Mouse (Mus musculus) intestine, embryonic 14.5 days (tissue): ENCODE measurements around the gene Sectm1a. TPM values are rescaled to one million over a fixed set of nuclear protein-coding genes. Genes with fewer than 3 reads are reported as not detected.

Experiments used
- ATAC-seq: fragments of 200-750 bp; cut with Nextera tagmentation; replicated peaks from 2 replicates; pipeline ENCODE4 v1.8.0; 2017; ENCODE audit warnings: low read depth, moderate number of reproducible peaks, moderate TSS enrichment, moderate library complexity; ENCODE audit not compliant: low FRiP score, low TSS enrichment
- DNase-seq: peaks from one replicate; pipeline ENCODE4 v3.0.0-alpha.2; 2018; ENCODE audit warnings: low spot score
- H3K27ac ChIP-seq: fragments of 300-500 bp; sonication (generic); 2 replicates; pipeline ENCODE4 v1.5.1; 2014; ENCODE audit warnings: low read depth, mild to moderate bottlenecking, control low read depth
- H3K27me3 ChIP-seq: fragments of 300-500 bp; sonication (generic); replicated peaks from 2 replicates; pipeline ENCODE4 v1.6.1; 2014; ENCODE audit warnings: low read length, control low read depth; ENCODE audit not compliant: control insufficient read depth, insufficient read depth
- H3K36me3 ChIP-seq: fragments of 300-500 bp; sonication (generic); 2 replicates; pipeline ENCODE4 v1.6.1; 2014; ENCODE audit warnings: low read length, control low read depth; ENCODE audit not compliant: control insufficient read depth, insufficient read depth
- H3K4me1 ChIP-seq: fragments of 300-500 bp; sonication (generic); replicated peaks from 2 replicates; pipeline ENCODE4 v1.6.1; 2014; ENCODE audit warnings: low read length, control low read depth, mixed read lengths; ENCODE audit not compliant: control insufficient read depth, insufficient read depth
- H3K4me2 ChIP-seq: fragments of 300-500 bp; sonication (generic); 2 replicates; pipeline ENCODE4 v1.6.1; 2014; ENCODE audit warnings: low read length
- H3K4me3 ChIP-seq: fragments of 300-500 bp; sonication (generic); 2 replicates; pipeline ENCODE4 v1.5.1; 2014; ENCODE audit warnings: low read depth, low read length, control low read depth, mixed read lengths
- H3K9ac ChIP-seq: fragments of 300-500 bp; sonication (generic); 2 replicates; pipeline ENCODE4 v1.6.1; 2014; ENCODE audit warnings: mild to moderate bottlenecking, low read length
- H3K9me3 ChIP-seq: fragments of 300-500 bp; sonication (generic); 2 replicates; pipeline ENCODE4 v1.6.1; 2016; ENCODE audit warnings: low read length, control low read depth; ENCODE audit not compliant: control insufficient read depth
- WGBS: fragments of 180-500 bp; shearing (Covaris S2); extraction: QIAGEN DNeasy Blood & Tissue Kit; methylation state at CpG from one replicate; pipeline ENCODE4 v1.1.7; 2014; 5-methylcytosine and 5-hydroxymethylcytosine counted together
- polyA plus RNA-seq: library from polyadenylated mRNA; unstranded; fragments of >200 nt; fragmentation: Nextera tagmentation; extraction: Ambion mirVana; gene quantifications from 2 replicates; pipeline ENCODE4 v1.2.1, GENCODE M21; 2014

The Sectm1a gene
- polyA plus RNA-seq, 1 experiment from 2014 or later: 1.8 TPM

- 71% methylated on average over 4 of the region's 4 CpGs for WGBS
Observed at GRCm38 (mm10) chr11:121101124-121101805, 20.2 kb upstream of the Sectm1a start.

DNA sequence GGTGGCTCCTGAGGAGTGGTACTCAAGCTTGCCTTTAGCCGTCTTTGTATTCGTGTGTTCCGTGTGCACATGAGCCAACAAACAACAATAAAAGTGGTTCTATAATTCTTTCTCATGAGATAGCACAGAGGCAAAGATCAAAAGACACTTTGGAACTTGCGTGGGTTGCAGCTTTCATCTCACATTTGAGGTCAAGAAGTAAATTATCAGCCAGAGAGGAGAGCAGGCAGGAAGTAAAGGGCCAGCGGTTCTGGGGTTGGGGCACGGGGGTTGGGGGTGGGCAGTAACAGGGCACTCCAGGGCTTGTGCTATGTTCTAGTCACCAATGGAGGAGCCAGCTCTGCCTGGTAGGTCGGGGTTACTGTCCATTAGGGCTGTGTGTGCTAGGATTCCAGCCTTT, 19.7 kb upstream of the Sectm1a start:
- no peaks in the 10 kb centered on the region for H3K4me1 ChIP-seq
- H3K27ac ChIP-seq: no peak overlapping the region
- DNase-seq (no peak), ATAC-seq (0 out of 2 replicates have a peak, but pooled peaks have one; percentile 19)
- 40% methylated on average over 7 of the region's 7 CpGs for WGBS
- no peak overlapping the region for H3K4me3 ChIP-seq
- H3K27me3 ChIP-seq: no peaks in the 10 kb centered on the region
- 0 out of 2 replicates have a peak, but pooled peaks cover 3% of the 10 kb centered on the region for H3K9me3 ChIP-seq
- H3K4me2 ChIP-seq: no peak overlapping the region
- H3K36me3 ChIP-seq: no peaks in the 10 kb centered on the region
- no peak overlapping the region for H3K9ac ChIP-seq

More at GRCm38 (mm10) chr11:121101124-121101805, 20.2 kb upstream of the Sectm1a start:
- H3K4me2 ChIP-seq: no peak overlapping the region
- H3K36me3 ChIP-seq: no peaks in the 10 kb centered on the region
- ATAC-seq: 0 out of 2 replicates have a peak, but pooled peaks have one; percentile 23
- H3K4me3 ChIP-seq: no peak overlapping the region
- no peak overlapping the region for H3K27ac ChIP-seq
- H3K9me3 ChIP-seq: 0 out of 2 replicates have a peak, but pooled peaks cover 3% of the 10 kb centered on the region
- H3K27me3 ChIP-seq: no peaks in the 10 kb centered on the region
- H3K4me1 ChIP-seq: no peaks in the 10 kb centered on the region
- no peak for DNase-seq
- no peak overlapping the region for H3K9ac ChIP-seq

GRCm38 (mm10) chr11:121099762-121100161, 18.7 kb upstream of the Sectm1a start:
- DNase-seq: no peak
- Histone ChIP-seq H3K27me3 (no peaks in the 10 kb centered on the region), H3K9ac (no peak overlapping the region), H3K27ac (no peak overlapping the region), H3K4me2 (no peak overlapping the region), H3K9me3 (0 out of 2 replicates have a peak, but pooled peaks cover 3% of the 10 kb centered on the region), H3K4me1 (no peaks in the 10 kb centered on the region), H3K4me3 (no peak overlapping the region), H3K36me3 (no peaks in the 10 kb centered on the region)
- no peak for ATAC-seq
- 73% methylated on average over 7 of the region's 7 CpGs for WGBS

DNA sequence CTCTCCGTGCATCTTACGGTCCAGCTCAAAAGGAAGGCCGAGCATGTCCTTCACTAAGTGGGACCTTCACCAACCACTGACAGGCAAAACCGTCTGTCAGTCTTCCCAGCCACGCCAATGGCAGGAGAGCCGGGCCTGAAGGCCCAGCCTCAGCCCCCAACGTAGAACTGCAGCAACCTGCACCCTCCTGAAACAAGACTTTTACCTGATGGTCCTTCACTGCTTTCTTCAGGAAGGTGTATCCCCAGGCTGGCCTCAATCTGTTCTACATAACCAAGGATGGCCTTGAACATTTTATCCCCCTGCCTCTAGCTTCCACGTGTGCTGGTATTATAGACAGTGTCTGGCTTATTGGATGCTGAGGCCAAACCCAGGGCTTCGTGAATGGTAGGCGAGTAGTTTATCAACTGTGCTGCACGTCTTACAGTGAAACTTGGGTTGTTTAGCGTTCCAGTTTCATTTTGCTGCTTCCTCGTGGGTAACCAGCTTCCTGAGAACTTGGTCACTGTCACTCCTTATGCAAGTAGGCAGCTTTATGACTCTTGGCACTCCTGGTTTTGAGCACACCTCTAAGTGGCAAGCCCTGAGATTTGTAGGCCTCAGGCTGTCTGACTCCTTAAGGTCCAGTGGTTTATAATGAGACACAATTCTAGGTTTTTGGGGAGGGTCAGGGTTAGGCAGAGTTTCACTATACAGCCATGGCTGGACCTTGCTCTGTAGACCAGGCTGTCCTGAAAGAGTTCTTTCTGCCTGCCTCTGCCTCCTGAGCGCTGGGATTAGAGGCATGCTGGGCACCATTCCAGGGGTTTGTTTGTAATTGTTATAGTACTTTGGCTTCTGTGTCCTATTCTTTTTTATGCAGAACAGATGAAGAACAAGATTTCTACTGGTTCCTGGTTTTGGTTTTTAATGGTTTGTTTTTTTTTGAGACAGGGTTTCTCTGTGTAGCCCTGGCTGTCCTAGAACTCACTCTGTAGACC, 11.9 kb upstream of the Sectm1a start:
- no peak overlapping the region for H3K9ac ChIP-seq
- no peak for DNase-seq

DNA sequence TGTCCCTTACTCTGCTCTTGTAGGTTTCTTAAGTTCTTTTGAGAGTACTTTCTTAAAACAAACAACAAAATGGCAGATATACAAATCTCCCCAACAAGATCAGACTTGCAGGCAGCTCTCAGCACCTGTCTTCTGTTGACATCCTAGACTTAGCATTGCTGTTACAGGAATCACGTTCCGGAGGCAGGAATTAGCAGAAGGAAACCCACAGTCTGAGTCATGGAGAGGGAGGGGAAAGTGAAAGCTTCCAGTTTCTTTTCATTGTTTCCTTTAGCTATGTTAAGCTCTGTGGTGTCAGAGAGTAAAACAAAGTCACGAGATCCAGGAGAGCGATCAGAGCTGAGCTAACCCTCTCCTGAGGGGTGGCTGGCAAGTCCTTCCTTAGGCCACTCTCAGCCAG, 9.9 kb upstream of the Sectm1a start:
- Histone ChIP-seq H3K36me3 (no peaks in the 10 kb centered on the region), H3K4me1 (no peaks in the 10 kb centered on the region), H3K9me3 (no peaks in the 10 kb centered on the region), H3K27me3 (no peaks in the 10 kb centered on the region), H3K9ac (no peak overlapping the region), H3K27ac (no peak overlapping the region), H3K4me3 (no peak overlapping the region), H3K4me2 (no peak overlapping the region)
- ATAC-seq (no peak), DNase-seq (no peak)
- 70% methylated on average over 4 of the region's 4 CpGs for WGBS

More for the DNA sequence above, 11.9 kb upstream of the Sectm1a start:
- WGBS: 89% methylated on average over 14 of the region's 14 CpGs
- no peaks in the 10 kb centered on the region for H3K27me3 ChIP-seq
- H3K4me3 ChIP-seq: no peak overlapping the region
- no peaks in the 10 kb centered on the region for H3K9me3 ChIP-seq
- H3K4me2 ChIP-seq: no peak overlapping the region
- H3K27ac ChIP-seq: no peak overlapping the region
- no peaks in the 10 kb centered on the region for H3K4me1 ChIP-seq
- no peaks in the 10 kb centered on the region for H3K36me3 ChIP-seq
- no peak for ATAC-seq

GRCm38 (mm10) chr11:121089756-121090546, 8.9 kb upstream of the Sectm1a start:
- DNase-seq: no peak
- H3K36me3 ChIP-seq: no peaks in the 10 kb centered on the region
- H3K27me3 ChIP-seq: no peaks in the 10 kb centered on the region
- H3K4me3 ChIP-seq: no peak overlapping the region
- H3K9me3 ChIP-seq: no peaks in the 10 kb centered on the region
- H3K4me2 ChIP-seq: no peak overlapping the region
- no peaks in the 10 kb centered on the region for H3K4me1 ChIP-seq
- WGBS: 75% methylated on average over 2 of the region's 2 CpGs
- no peak; the same call in 1 of the 2 replicates for ATAC-seq
- no peak overlapping the region for H3K9ac ChIP-seq
- no peak overlapping the region for H3K27ac ChIP-seq

DNA sequence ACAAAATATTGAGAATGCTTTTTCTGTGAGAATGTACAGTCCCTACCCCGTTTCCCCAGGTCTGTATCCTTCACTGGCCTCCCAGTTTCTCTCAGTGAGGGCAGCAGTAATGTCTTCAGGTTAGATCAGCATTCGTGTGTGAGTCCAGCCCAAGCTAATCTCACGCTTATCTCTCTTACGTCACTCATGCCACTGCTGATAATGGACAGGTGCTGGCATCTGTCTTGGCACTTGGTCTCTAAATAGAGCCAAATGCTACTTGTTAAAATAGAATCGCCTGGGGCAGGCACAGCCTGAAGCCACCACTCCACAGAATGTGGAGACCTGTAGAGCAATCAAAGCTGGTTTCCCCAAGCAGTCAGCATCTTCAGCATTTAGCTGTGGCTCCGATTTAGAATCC, 8.0 kb upstream of the Sectm1a start:
- WGBS: 69% methylated on average over 6 of the region's 6 CpGs
- DNase-seq (no peak), ATAC-seq (no peak)
- Histone ChIP-seq H3K4me3 (no peak overlapping the region), H3K27me3 (no peaks in the 10 kb centered on the region), H3K9me3 (no peaks in the 10 kb centered on the region), H3K4me1 (no peaks in the 10 kb centered on the region), H3K9ac (no peak overlapping the region), H3K36me3 (no peaks in the 10 kb centered on the region), H3K4me2 (no peak overlapping the region), H3K27ac (no peak overlapping the region)

DNA sequence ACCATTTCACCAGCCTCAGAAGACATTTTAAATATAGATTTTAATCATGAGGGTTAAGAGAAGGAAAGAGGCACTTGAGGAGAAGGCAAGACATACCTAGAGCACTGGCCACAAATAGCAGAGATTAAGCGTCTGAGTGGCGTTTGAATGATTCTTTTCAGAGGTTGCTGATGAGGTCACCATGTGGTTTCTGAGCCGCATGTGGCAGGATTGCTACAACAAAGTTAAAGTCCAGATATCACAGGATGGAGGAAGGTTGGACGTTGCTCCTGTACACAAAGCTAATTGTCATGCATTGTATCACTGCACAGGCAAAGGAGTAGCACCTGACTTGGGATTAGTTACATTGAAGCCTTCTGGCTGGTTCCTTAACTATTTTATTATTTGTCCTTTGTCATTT, 5.3 kb upstream of the Sectm1a start:
- Histone ChIP-seq H3K4me1 (no peaks in the 10 kb centered on the region), H3K9ac (no peak overlapping the region), H3K9me3 (no peaks in the 10 kb centered on the region), H3K36me3 (no peaks in the 10 kb centered on the region), H3K27ac (peak overlapping the region; percentile 54), H3K4me2 (no peak overlapping the region), H3K27me3 (no peaks in the 10 kb centered on the region), H3K4me3 (no peak overlapping the region)
- 53% methylated on average over 4 of the region's 4 CpGs for WGBS
- ATAC-seq (no peak), DNase-seq (no peak)
